Mouse (Mus musculus): ENCODE data around the gene Lrrc74a.

Gene Lrrc74a

DNA sequence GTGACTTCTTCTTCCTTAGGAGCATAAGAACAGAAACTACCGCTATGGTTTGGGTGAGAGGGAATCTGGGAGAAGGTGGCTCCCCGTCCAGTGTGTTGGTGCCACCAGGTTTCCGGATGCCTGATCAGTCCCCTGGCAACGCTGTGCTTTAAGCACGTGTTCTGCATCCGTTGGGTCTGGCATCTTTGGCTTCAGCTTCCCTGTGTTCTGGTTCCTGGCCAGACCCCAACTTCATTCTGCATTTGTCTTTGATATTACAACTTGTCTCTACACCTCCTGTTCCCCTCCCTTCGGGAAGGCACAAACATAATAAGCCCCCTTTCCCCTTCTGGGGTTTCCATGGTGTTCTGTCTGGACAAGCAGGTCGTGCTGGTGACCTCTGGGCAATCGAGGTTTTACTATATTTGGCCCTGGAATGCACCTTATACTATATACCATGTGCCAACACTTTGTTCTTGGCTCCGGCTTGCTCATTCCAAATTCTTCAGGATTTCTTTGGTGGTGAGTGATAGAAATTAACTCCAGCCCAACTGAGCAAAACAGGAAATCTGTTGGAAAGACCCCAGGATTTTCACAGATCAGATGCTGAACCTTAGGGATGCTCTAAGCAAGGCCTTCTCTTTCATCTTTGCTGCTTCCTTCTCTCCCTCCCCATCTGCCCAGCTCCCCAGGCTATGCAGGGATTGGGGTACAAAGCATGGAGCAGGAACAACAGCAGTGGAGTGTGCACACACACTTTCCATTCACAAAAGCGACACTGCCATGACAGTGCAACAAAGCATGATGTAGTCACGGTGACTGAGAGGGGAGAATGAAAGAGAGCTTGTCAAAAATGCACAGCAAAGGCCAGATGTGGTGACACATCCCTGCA, 52.2 kb downstream of the Lrrc74a start:
- no peak for DNase-seq (ENCODE audit: low spot score in 2 of 2)

DNA sequence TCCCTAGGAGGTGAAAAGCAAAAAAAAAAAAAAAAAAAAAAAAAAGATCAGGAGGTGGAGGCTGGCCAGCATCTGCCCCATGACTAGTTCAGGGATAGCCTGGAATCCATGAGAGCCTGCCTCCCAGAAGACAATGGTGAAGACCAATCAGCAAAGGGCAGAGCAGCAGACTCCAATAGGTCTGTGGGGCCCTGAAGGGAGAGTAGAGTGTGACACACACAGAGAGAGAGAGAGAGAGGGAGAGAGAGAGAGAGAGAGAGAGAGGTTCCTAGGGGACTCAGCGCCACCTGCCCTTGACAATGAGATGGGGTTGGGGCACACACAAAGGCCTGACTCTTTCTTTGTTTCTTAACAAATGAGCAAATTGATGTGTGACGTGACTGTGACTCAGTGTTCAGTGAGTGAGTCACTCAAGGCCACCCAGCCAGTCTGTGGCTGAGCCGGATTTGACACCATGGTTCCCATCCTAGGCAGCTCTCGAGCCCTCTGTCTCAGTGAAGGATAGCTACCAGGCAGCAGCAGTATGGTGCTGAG, 52.9 kb downstream of the Lrrc74a start:
- DNase-seq (ENCODE audit: low spot score in 2 of 2) = no peak

DNA sequence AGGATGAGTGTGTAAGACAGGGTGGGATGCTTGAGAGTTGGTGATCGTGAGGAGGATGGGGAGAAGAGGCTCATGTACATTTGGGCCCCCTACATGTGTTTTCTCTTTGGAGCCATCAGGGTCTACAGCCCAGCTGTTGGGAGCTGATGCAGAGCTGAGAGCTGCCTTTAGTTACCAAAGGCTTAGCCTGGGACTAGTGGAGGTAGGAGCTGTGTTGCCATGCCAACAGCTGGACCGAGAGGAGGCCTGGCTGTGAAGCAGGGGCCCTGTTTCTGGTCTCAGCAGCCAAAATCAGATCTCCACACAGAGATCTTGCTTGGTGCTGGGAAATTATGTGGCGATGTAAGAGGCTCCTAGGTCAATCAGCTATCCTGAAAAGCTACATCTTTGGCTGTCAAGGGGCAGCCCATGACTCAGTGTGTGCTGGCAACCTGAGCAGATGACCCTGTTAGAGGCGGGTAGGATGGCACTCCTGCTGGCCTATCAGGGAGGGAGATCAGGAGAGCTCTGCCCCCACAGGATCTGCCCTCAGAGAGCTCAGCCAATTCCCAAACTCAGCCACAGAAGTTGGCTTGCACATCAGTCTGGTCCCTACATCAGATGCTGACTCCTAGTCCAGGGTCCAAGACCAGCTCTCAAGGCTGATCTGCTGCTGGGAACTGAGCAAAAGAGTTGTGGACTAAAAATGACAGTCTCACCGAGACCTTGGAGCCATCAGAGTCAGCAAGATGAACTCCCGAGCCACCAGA, 56.1 kb downstream of the Lrrc74a start:
- DNase-seq (ENCODE audit: low spot score in 2 of 2) = no peak

DNA sequence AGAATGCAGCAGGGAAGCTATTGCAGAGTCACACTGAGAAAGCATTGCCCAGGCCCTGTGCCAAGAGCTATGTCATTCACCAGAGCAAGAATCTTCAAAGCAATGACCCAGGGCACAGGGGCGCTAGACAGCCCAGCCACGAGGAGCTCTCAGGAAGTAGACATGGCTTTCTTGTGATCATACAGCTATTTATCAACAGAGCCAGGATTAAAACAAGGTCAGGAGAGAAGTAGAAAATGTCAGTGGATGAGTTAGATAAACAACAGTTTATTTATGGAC, 56.6 kb downstream of the Lrrc74a start:
- no peak for DNase-seq (ENCODE audit: low spot score in 2 of 2)

DNA sequence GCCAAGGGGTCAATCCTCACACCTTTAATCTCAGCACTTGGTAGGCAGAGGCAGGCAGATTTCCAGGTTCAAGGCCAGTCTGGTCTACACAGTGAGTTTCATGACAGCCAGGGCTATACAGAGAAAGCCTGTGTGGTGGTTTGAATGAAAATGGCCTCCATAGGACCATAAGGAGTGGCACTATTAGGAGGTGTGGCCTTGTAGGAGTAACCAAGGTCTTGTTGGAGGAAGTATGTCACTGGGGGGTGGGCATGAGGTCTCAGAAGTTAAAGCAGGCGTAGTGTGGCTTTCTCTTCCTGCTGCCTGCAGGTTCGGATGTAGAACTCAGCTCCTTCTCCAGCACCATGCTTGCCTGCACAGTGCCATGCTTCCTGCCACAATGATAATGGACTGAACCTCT, 57.8 kb downstream of the Lrrc74a start:
- DNase-seq (ENCODE audit: low spot score in 2 of 2) = no peak

DNA sequence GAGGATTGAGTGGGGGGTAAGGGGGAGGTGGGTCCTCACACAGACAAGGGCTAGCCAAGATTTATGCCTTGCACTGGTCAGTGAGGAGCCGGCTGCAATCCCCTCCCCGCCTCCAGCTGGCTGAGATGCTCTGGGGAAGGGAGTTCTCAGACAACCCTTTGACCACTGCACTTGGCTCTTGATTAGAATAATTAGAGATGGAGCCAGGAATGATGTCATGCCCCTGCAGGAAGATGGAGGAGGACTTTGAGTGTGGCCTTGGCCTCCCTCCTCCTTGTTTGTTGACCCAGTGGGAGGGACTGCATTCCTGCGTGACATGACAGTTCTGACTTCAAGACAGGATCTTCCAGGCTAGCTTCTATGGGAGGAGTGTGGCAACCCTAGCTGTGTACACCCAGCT, 59.7 kb downstream of the Lrrc74a start:
- no peak for DNase-seq (ENCODE audit: low spot score in 2 of 2)

DNA sequence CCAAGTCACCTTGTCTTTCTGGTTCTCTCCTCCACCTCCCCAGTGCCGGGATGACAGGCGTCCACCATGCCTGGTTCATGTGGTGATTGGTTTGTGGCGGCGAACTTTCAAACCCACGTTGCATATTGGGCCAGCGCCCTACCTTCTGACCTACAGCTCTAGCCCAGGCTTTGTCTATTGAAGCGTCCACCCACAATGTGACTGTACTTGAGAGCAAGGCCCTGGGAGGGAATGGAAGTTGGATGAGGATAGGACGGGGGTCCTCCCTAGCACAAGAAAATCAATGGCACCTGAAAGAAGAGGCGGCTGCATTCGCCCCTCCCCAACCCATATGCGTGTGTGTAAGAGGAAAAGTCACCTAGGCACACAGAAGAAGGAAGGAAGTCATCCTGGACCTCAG, 60.2 kb downstream of the Lrrc74a start:
- DNase-seq (ENCODE audit: low spot score in 2 of 2) = no peak

DNA sequence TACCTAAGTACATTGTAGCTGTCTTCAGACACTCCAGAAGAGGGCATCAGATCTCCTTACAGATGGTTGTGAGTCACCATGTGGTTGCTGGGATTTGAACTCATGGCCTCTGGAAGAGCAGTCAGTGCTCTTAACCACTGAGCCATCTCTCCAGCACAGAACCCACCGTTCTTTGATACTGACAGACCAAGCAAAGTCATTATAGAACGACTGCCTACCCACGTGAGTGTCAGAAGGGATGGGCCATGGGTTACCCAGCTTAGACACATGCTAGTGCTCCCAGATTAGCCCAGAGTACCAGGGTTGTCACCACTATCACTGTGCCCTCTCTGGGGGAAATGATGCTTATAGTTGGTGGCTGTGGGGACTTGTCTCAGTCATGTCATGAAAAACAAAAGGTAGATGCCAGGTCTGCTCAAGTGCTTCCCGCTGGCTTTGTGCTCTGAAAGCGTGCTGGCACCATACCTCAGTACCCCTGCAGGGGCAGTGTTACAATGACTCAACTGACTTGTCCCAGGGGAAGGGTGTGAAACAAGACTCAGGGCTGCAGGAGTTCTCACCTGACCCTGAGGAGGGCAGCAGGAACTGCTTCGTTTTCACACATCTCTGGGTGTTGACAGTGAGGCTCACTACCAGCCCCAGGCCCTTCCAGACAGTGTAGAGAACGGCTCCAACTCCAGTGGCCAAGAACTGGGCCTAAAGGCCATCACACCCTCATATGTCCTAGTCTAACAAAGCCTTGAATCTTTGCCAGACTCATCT, 61.1 kb downstream of the Lrrc74a start:
- no peak for DNase-seq (ENCODE audit: low spot score in 2 of 2)

DNA sequence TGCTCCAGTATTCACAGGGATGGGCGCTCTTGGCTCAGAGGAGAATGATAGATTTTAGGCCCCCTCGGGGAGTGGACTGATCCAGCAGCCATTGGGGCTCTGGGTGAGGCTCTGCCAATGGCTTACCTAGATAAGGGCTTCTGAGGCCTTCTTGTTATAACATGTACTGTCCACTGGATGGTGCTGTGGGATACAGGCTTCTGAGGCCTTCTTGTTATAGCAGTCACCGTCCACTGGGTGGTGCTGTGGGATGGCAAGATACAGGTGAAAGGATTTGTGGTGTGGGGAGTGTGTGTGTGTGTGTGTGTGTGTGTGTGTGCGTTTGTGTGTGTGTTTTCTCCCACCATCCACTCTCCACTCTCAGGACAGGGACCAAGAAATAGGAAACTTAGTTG, 61.7 kb downstream of the Lrrc74a start:
- DNase-seq (ENCODE audit: low spot score in 2 of 2) = peak in 1 of 2 experiments; percentile 82

DNA sequence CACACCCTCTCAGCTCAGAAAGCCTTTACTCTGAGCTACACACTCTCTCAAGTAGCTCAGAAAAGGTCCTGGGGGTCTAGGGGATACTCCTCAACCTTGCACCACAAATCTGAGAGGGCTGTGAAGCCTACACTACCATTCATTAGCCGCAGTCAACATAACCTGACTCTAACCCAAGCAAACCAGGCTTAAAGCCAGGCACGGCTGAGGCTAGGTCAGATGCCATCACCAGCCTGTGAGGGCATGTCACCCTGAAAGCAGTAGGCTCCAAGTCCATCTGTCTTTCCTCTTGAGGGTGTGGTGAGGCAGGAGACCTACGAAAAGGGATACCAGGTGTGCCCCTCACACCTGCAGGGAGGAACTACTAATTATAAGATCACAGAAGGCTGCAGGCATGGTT, 62.2 kb downstream of the Lrrc74a start:
- no peak for DNase-seq (ENCODE audit: low spot score in 2 of 2)

DNA sequence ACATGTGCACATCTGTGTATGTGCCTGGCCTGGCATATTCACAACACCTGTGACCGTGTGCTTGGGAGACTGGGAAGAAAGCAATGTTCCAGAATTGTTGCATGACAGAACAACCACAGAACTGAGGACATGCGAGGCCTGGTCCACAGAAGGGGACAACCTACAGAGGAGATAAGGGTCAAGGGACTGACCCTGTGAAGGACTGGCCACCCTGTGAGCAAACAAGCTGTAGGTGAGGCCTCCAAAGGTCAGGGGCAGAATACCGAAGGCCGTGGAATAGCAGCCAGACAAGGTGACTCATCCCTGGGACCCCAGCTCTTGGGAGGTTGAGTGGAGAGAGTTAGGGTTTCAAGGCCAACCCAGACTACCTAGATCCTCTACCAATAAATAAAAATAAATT, 63.6 kb downstream of the Lrrc74a start:
- DNase-seq (ENCODE audit: low spot score in 2 of 2) = no peak

DNA sequence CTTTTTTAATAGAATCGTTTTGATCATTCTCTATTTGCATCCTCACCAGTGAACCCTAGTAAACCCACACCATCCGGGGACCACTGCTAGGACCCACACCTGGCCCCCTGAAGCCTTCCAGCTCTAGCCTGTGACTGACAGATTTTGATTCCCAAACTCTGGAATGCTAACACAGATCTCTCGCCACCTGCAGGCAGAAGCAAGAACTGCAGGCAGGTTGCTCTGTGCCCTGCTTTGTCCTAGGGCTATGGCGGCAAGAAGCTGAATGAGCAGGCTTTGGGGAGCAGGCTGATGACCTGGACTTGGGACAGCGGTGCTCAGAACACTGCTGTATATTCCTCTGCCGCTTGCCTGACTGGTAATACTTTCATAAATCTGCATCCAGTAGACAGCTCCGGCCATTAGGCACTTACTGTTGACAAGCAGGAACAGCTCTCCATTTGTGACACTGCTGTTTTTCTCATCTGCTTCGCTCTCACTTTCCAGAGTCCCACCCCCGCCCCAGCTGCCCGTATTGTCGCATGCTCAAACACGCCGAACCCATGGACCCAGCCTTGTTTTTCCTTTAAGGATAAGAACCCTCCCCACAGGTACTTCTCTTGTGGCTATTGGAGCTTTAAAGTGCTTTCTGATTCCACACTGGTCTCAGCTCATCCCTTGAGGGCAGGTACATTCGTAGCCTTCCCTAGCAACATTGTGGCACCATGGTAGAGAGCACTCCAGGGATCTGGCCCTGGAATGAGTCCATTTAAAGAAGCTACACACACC, 64.8 kb downstream of the Lrrc74a start:
- peak; percentile 88 to 96 for DNase-seq (ENCODE audit: low spot score in 2 of 2)

DNA sequence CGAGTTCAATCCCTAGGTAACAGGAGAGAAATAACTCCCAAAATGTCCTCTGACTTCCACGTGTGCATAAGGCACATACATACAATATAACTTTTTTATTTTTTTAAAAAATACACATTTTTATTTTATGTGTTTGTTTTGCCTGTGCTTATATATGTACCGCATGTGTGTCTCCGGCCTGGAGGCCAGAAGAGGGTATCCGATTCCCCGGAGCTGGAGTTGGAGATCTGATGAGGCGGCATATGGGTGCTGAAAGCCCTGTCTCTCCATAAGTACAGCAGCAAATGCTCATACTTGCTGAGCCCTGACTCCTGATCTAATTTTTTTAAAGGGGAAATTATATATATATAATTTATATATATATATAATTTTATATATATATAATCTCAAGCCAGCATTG, 65.6 kb downstream of the Lrrc74a start:
- no peak for DNase-seq (ENCODE audit: low spot score in 2 of 2)

DNA sequence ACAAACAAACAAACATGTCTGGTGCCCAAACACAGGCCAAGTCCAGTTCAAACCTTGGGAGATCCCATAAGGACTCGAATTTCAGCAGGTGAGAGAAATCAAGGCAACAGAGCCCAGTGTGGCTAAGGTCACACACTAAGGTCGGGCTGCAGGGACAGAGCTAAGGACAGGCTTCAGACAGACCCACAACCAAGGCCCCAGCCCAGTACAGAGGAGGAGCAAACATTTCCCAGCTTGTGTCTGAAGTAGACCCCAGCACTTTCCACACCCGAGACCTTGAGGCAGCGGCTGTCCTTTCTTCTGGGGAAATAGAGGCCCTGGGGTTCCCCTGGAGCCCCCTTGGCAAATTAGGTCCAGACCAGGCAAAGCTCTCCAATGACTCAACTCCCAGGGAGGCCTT, 66.2 kb downstream of the Lrrc74a start:
- no peak for DNase-seq (ENCODE audit: low spot score in 2 of 2)

DNA sequence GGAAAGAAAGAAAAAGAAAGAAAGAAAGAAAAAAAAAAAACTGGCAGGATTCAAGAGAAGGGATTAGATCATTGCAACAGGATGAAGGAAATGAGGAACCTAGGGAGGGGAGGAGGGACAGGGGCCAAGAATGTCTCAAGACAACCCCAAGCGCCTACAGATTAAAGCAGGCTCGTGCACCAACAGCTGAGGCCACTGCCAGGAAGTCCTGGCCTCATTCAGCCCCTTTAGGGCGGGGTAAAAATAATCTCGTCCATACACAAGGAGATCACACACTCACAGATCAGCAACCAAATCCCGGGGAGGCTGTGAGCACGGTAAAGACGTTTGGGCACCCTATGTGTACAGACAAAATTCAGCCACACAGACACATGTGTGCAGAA, 66.6 kb downstream of the Lrrc74a start:
- no peak for DNase-seq (ENCODE audit: low spot score in 2 of 2)

DNA sequence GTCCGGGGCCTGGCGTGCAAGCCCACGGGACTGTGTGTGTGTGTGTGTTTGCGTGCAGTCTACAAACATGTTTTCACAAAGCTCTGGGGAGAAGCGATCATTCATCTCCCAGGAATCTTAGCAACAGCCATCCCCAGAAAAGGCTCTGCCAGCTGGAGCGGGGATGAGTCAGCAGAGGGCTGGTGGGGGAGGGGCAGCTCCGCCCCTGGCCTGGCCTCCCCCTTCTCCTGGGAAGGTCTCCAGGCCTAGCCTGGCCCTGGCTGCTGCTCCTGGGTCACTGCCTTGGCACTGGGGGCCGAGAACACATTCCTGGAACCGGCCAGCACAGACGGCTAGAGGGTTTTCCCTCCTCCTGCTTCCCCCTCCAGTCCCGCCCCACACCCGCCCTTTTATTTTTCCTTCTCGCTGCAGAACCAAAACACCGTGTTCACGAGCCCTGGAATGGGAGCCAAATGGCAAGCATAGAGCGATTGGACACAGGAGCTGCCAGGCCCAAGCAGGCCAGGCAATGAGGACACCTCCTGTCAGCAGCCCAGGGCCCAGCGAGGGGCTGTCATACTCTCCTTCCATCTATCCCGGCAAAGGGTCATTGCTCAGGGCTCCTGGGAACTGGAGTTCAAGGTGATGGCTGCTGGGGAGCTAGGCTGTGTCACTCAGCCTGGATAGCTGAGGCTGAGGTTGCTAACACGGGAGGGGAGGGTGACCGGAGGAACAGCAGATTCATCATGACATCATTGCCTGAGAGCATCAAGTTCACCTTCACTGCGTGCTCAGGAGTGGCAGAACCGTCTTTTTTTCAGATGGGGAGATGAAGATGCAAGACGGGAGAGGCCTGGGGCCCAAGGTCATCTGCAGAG, 67.2 kb downstream of the Lrrc74a start:
- DNase-seq (ENCODE audit: low spot score in 2 of 2) = peak; percentile 88 to 90

DNA sequence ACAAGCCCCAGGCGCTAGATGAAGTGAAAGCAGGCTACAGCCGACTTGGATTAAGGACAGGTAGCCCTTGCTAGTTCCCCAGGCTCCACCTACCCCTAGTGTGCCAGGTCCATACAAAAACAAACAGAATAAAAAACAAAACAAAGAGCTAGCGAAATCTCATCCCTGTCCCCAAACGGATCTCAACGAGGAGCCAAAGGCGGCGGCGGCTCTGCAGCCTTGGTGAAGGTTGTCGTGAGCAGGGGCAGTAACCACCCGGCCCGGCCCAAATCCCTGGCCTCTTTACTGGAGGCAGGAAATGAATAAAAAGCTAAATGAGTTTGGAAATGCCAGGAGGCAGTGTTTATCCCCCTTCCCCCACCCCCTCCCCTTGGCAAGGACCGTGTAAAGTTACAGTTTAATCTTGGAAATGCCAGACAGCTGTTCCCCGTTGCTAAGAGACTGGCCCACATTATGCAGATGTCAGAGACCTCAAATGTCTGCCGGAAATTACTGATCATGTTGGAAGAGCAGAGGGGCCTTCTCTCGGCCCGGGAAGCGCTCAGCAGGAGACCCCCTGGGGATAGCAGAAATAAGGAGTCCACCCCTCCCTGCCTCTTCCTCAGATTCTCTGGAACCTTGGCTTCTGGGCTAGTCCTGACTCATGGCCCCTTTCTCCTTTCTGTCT, 68.0 kb downstream of the Lrrc74a start:
- DNase-seq (ENCODE audit: low spot score in 2 of 2) = peak in 1 of 2 experiments; percentile 54

DNA sequence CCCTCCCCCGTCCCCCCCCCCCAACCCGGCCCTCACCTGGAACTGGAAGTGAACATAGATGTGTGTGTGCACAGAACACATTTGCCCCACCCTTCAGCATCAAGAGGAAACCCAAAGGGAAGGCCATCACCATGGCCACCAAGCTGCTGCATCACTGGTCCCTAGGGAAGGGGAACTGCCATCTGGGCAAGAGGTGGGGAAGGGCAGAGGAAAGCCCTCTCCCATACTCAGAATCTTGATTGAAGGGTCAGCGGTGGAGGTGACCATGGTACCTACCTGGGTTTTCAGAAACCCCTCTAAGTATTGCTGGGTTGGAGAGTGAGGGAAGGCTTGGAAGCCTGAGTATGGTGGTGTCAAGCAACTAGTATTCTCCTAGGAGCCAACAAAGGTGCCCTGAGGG, 68.7 kb downstream of the Lrrc74a start:
- no peak for DNase-seq (ENCODE audit: low spot score in 2 of 2)

DNA sequence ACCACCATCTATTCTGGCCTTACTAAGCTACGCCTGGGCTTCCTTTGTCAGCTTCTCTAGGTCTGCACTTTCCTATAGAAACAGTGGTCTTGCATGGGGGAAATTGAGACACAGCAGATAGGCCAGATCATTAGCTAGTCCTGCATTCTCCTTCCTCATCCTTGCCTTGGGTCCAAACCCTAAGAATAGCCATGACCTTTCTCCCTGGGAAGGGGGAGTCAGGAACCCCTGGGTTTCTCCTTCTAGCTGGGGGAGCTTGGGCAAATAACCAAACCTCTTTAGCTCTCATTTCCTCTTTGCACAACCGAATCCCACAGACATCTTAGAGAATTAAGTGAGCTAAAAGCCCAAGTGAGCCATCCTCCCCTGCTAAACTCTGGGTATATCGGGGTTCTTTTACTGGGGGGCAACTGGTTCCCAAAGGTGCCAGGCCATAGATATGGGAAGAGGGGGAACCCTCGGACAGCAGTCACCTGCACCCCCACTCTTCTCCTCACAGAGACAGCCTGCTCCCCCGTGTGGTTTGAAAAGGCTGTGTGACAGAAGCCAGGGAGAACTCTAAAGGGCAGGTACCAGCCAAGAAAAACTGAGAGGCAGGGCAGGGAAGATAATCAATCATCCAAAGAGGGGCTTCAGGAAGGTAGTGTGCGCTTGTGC, 69.6 kb downstream of the Lrrc74a start:
- no peak for DNase-seq (ENCODE audit: low spot score in 2 of 2)

DNA sequence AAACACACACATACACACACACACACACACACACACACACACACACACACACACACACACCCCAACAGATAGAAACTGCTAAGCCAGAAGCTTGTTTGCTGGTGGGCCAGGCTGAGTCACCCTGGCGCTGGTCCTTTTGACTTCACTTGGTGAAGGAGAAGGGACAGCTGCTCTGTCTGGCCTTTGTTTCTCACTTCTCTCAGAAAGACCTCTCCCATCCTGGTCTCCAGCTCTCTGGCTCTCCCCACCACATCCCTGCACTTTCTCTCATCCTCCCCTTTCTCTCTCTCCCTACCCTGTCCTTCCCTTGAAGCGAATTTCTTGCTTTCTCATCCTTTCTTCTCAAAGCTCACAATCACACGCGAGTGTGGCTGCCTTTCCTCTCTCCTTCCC, 70.1 kb downstream of the Lrrc74a start:
- DNase-seq (ENCODE audit: low spot score in 2 of 2) = no peak

Data from frontal cortex, postnatal 25 days (tissue).